Mouse (Mus musculus) lung, adult 2 months (tissue): Measurements from ENCODE around the gene Stk10.

Experiments used
- CTCF ChIP-seq: fragments of 200-500 bp; IDR thresholded peaks from 2 replicates; pipeline ENCODE4 v1.5.1; 2011; ENCODE audit warnings: mild to moderate bottlenecking, low read length, control low read depth; ENCODE audit not compliant: insufficient read depth
- POLR2A ChIP-seq: fragments of 200-500 bp; IDR thresholded peaks from 2 replicates; pipeline ENCODE4 v1.6.1; 2011; ENCODE audit warnings: low read depth, mild to moderate bottlenecking, control low read depth, low read length, borderline replicate concordance; ENCODE audit errors: extremely low read depth

GRCm38 (mm10) chr11:32535646-32536045, 2.5 kb downstream of the Stk10 start:
- TF ChIP-seq POLR2A (no peak), CTCF (no peak)
